Mouse (Mus musculus) thymus, adult 2 months (tissue): Measurements from ENCODE around the gene Psip1. TPM values are rescaled to one million over a fixed set of nuclear protein-coding genes. Genes with fewer than 3 reads are reported as not detected.
"Not testable (repeated sequence)": the region's sequence is repeated elsewhere in the genome, so short reads cannot be mapped to it uniquely, and the experiment has no call there.

Experiments used
- DNase-seq: peaks from one replicate; pipeline ENCODE4 v3.0.0; 2021
- H3K27ac ChIP-seq: fragments of 200-500 bp; 2 replicates; pipeline ENCODE4 v1.5.1; 2012; ENCODE audit warnings: low read length, control low read depth; ENCODE audit not compliant: control insufficient read depth, insufficient read depth
- H3K27me3 ChIP-seq: fragments of 200-500 bp; 2 replicates; pipeline ENCODE4 v1.6.1; 2012; ENCODE audit warnings: mild to moderate bottlenecking, low read length, moderate library complexity, mixed read lengths; ENCODE audit not compliant: control insufficient read depth, insufficient read depth
- H3K36me3 ChIP-seq: fragments of 200-500 bp; 2 replicates; pipeline ENCODE4 v1.6.1; 2012; ENCODE audit warnings: mild to moderate bottlenecking, low read length, moderate library complexity; ENCODE audit not compliant: control insufficient read depth, insufficient read depth
- H3K4me1 ChIP-seq: fragments of 200-500 bp; replicated peaks from 2 replicates; pipeline ENCODE4 v1.6.1; 2012; ENCODE audit warnings: low read length; ENCODE audit not compliant: control insufficient read depth, insufficient read depth
- H3K4me3 ChIP-seq: fragments of 200-500 bp; 2 replicates; pipeline ENCODE4 v1.5.1; 2012; ENCODE audit warnings: mild to moderate bottlenecking, low read length, control low read depth, moderate library complexity; ENCODE audit not compliant: control insufficient read depth, insufficient read depth
- CTCF ChIP-seq: fragments of 200-500 bp; IDR thresholded peaks from 2 replicates; pipeline ENCODE4 v1.5.1; 2012; ENCODE audit warnings: mild to moderate bottlenecking, control low read depth, low read length, moderate library complexity, borderline replicate concordance; ENCODE audit not compliant: control insufficient read depth, poor library complexity, insufficient read depth; ENCODE audit errors: extremely low read depth
- POLR2A ChIP-seq: fragments of 200-500 bp; IDR thresholded peaks from 2 replicates; pipeline ENCODE4 v1.6.1; 2012; ENCODE audit warnings: mild to moderate bottlenecking, low read length, control low read depth, moderate library complexity; ENCODE audit not compliant: control insufficient read depth, poor library complexity, insufficient read depth; ENCODE audit errors: extremely low read depth
- WGBS: fragments of 180-500 bp; shearing (Covaris S2); methylation state at CpG from one replicate; pipeline ENCODE4 v1.1.7; 2018; 5-methylcytosine and 5-hydroxymethylcytosine counted together
- polyA plus RNA-seq: library from polyadenylated mRNA; depleted of rRNA; stranded (reverse); fragments of >200 nt; gene quantifications from 2 replicates; pipeline ENCODE4 v1.2.3, GENCODE M21; 2012

Psip1 gene
- polyA plus RNA-seq, 1 experiment: 72.0 TPM

DNA sequence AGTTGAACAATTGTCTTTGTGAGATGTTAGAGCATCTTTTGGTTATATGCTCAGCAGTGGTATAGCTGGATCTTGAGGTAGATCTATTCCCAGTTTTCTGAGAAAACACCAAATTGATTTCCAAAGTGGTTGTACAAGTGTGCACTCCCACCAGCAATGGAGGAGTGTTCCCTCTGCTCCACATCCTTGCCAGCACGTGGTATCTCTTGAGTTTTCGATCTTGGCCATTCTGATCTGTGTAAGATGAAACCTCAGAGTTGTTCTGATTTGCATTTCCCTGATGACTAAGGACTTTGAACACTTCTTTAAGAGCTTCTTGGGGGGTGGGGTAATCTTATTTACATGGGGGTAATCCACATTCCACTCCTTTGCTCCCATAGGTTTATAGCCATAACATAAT, 23.3 kb upstream of the Psip1 start:
- Histone ChIP-seq H3K4me1 (no peaks in the 10 kb centered on the region), H3K27ac (no peak overlapping the region), H3K27me3 (no peaks in the 10 kb centered on the region), H3K36me3 (no peaks in the 10 kb centered on the region), H3K4me3 (no peak overlapping the region)
- 67% methylated on average over 2 of the region's 2 CpGs for WGBS
- DNase-seq: no peak
- TF ChIP-seq POLR2A: no peak
- TF ChIP-seq CTCF: no peak

DNA sequence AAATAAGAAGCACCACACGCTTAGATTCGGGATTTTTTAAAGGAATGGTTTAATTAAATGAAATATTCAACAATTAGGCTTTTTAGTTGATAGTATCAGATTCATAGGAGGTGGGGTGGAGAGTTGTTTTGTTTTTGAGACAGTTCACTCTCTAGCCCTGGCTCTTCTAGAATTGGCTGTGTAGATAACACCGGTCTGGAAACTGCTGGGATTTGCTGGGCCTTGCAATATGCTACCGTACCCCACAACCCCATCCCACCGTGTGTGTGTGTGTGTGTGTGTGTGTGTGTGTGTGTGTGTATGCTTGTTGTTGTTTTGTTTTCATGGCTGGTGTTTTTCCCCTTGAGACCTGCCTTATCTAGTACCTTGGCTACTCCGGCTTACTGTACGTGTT, 14.8 kb upstream of the Psip1 start:
- H3K27me3 ChIP-seq: no peaks in the 10 kb centered on the region
- WGBS: 75% methylated on average over 7 of the region's 7 CpGs
- no peaks in the 10 kb centered on the region for H3K36me3 ChIP-seq
- no peak overlapping the region for H3K27ac ChIP-seq
- no peak for DNase-seq
- TF ChIP-seq POLR2A (no peak), CTCF (no peak)
- 0 out of 2 replicates have a peak, but pooled peaks cover 3% of the 10 kb centered on the region for H3K4me1 ChIP-seq
- no peak overlapping the region for H3K4me3 ChIP-seq

DNA sequence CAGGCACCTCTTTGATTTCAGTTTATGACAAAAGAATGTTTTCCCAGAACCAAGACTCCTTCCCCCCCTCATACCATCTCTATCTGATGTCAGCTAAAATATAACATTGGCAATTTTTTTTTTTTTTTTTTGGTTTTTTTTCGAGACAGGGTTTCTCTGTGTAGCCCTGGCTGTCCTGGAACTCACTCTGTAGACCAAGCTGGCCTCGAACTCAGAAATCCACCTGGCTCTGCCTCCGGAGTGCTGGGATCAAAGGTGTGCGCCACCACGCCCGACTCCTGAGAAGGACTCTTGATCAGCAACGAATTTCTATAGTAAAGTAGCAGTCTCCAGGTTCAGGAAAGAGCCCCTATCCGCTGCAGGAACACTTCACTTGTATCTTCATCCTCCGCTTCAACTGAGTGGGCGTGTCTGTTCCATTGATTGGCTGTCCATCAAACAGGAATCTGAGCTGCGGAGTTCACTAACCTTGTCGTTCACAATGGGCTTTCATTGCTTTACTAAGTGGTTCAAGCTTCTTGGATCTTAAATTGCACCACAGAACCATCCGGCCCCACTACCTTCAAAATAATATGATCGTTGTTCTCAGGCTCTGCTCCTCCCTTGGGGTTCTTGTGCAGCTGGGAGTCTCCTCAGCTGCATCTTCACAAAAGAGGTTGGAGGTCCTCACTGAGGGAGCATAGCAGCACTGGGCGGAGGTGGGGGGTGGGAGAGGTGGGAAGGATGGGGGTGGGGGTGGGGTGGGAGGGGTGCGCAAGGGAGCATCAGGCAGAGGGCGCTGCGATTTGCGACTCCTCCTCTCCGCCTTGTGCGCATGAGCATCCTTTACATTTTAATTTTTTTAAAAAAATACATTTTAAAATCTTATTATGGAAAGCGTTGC, 14.1 kb upstream of the Psip1 start:
- Histone ChIP-seq H3K36me3 (no peaks in the 10 kb centered on the region), H3K27ac (no peak overlapping the region), H3K27me3 (no peaks in the 10 kb centered on the region), H3K4me3 (no peak overlapping the region), H3K4me1 (0 out of 2 replicates have a peak, but pooled peaks cover 3% of the 10 kb centered on the region)
- WGBS: 66% methylated on average over 22 of the region's 22 CpGs
- TF ChIP-seq POLR2A: no peak
- no peak for TF ChIP-seq CTCF
- no peak for DNase-seq

DNA sequence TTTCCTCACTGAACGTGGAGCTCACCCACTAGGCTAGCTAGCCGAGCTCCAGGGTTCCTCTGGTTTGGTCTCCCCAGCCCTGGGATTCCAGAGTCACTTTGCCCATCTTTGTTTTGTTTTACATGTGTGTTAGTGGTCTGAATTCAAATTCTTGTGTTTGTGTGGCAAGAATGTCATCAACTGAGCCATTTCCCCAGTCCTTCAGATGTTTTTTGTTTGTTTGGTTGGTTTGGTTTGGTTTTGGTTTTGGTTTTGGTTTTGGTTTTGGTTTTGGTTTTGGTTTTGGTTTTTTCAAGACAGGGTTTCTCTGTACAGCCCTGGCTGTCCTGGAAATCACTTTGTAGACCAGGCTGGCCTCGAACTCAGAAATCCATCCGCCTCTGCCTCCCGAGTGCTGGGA, 10.8 kb upstream of the Psip1 start:
- not testable (repeated sequence) for H3K27ac ChIP-seq, H3K4me1 ChIP-seq, H3K4me3 ChIP-seq, H3K27me3 ChIP-seq, DNase-seq, H3K36me3 ChIP-seq
- 93% methylated on average over 5 of the region's 5 CpGs for WGBS

DNA sequence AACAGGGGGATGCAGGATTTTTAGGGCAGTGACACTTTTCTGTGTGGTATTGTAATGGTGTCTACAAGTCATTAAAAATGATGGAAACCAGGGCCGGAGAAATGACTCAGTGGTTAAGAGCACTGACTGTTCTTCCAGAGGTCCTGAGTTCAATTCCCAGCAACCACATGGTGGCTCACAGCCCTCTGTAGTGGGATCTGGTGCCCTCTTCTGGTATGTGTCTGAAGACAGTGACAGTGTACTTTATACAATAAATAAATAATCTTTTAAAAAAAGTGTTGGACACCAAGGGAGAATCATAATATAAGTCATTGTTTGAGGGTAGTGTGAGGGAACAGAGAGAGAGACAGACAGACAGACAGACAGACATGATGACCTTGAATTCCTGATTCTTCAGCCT, 6.9 kb upstream of the Psip1 start:
- Histone ChIP-seq H3K4me1 (0 out of 2 replicates have a peak, but pooled peaks cover 7% of the 10 kb centered on the region), H3K4me3 (no peak overlapping the region), H3K27ac (no peak overlapping the region), H3K36me3 (no peaks in the 10 kb centered on the region), H3K27me3 (no peaks in the 10 kb centered on the region)
- TF ChIP-seq POLR2A: no peak
- no peak for TF ChIP-seq CTCF
- WGBS: 95% methylated on average over 1 of the region's 1 CpGs
- peak; percentile 19 for DNase-seq

DNA sequence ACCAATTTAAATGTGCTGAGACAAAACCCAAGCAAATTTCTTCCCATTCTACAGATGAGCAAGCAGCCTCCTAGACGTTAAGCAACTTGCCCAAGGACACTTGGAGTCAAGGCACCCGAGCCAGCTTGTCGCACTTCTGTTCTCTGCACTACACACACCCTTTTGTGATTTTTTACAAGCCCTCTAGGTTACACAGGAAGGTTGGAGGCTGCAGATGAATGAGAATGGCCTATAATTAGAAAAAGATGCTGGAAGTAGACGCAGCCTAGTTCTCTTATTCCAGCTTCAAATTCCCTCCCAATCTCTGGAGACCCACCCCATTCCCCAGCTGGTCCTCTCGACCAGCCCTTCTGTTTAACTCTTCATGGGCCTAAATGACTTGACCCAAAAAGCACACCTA, 2.9 kb upstream of the Psip1 start:
- Histone ChIP-seq H3K4me1 (peaks cover 7% of the 10 kb centered on the region), H3K27ac (no peak overlapping the region), H3K36me3 (no peaks in the 10 kb centered on the region), H3K27me3 (no peaks in the 10 kb centered on the region), H3K4me3 (no peak overlapping the region)
- 84% methylated on average over 5 of the region's 5 CpGs for WGBS
- TF ChIP-seq POLR2A: no peak
- no peak for TF ChIP-seq CTCF
- DNase-seq: no peak

DNA sequence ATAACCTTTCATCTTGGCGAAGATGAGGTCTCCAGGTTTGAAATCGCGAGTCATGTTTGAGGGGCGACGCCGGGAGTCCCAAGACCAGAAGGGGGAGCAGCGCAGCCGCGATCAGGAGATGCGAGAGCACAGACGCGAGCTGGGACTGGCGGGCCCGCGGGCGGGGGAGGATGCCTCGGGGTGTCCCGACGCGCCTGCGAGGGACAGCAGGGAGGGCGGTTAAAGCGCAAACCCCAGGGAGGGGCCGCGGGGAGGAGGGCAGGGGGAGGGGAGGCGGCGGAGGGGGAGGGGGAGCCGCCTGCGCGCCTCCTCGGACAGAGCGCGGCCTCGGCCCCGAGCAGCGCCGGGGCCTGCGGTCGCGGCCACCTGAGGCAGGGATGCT, 533 bp downstream of the Psip1 start:
- WGBS: 0% methylated on average over 24 of the region's 40 CpGs

More for the DNA sequence above, 533 bp downstream of the Psip1 start:
- Histone ChIP-seq H3K27ac (peak overlapping the region; percentile 74; the same call in 1 of the 2 replicates), H3K4me3 (peak overlapping the region; percentile 71), H3K36me3 (peaks cover 20% of the 10 kb centered on the region), H3K4me1 (peaks cover 7% of the 10 kb centered on the region), H3K27me3 (no peaks in the 10 kb centered on the region)
- DNase-seq: peak; percentile 92
- TF ChIP-seq POLR2A: no peak
- TF ChIP-seq CTCF: peak; percentile 72
